Mouse (Mus musculus) ES-E14 (cell line): ENCODE measurements around the gene Col6a4.

Experiments used
- CHD2 ChIP-seq: IDR thresholded peaks from 2 replicates; pipeline ENCODE4 v1.6.1; 2014; ENCODE audit warnings: mild to moderate bottlenecking, low read depth, low read length, inconsistent platforms
- HCFC1 ChIP-seq: IDR thresholded peaks from 2 replicates; pipeline ENCODE4 v1.6.1; 2012; ENCODE audit warnings: low read length, inconsistent platforms, borderline replicate concordance; ENCODE audit not compliant: insufficient read depth
- ZC3H11A ChIP-seq: IDR thresholded peaks from 2 replicates; pipeline ENCODE4 v1.6.1; 2012; ENCODE audit warnings: low read depth, mild to moderate bottlenecking, inconsistent platforms, low read length, borderline replicate concordance

GRCm38 (mm10) chr9:106081528-106081927, 15.1 kb downstream of the Col6a4 start:
- TF ChIP-seq CHD2 (no peak), ZC3H11A (no peak), HCFC1 (no peak)
